Mouse (Mus musculus) fat pad, adult 2 months (tissue): Measurements from ENCODE around the gene Rhof.

Experiments
- DNase-seq: peaks from one replicate; pipeline ENCODE4 v3.0.0-alpha.2; 2011; ENCODE audit warnings: low read depth, low spot score; ENCODE audit errors: extremely low read depth

The Rhof gene

GRCm38 (mm10) chr5:123148073-123148722, 15.7 kb upstream of the Rhof start:
- DNase-seq, result no peak

- DNase-seq, result no peak
These were observed 15.1 kb upstream of the Rhof start for GRCm38 (mm10) chr5:123147569-123147968.

- DNase-seq, result no peak
These were observed 13.9 kb upstream of the Rhof start for GRCm38 (mm10) chr5:123146357-123146756.

DNA sequence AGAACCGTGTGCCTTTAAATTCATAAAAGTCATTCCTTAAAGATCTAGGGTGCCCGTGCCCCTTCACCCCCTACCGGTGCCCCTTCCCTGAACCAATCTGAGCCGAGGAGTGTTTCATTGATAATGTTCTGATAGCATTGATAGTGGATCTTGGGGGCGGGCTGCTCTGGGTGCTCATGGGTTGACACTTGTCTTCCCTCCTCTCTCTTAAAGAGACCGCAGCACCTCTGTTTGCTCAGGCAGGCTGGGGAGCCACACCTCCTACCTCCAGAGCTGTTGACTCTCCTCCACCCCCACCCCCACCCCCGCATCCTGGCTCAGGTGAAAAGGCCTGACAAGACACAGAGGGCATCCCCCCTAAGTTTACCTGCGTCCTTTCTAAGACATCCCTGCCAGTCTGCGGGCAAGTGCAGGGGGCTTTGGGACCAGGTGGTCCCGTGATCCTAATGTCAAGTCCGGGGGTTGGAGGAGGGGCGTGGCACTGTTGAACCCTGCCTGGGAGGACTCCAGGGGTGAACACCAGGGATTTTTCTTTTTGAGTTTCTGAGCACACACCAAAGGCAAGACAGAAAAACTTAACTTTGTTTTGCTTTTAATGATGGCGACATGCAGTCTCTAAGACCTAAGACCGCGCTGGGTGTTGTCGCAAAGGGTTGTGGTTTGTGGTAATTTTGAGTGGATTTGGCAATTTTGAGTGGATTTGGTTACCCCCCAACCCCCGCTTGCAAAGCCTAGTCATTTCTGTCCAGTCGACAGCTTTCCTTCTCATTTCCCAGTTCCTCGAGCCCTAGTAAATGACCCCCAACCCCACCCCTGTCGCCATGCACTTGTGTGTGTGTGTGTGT, 12.5 kb upstream of the Rhof start:
- no peak for DNase-seq

GRCm38 (mm10) chr5:123143971-123144745, 11.7 kb upstream of the Rhof start:
- no peak for DNase-seq

- DNase-seq, result no peak
These were observed 10.9 kb upstream of the Rhof start for GRCm38 (mm10) chr5:123143251-123143970.

- no peak for DNase-seq
These were observed 10.0 kb upstream of the Rhof start, which contains the start of gene Setd1b for GRCm38 (mm10) chr5:123142161-123143157. TSS of gene Setd1b (plus strand) at chr5:123142193.

GRCm38 (mm10) chr5:123141555-123142160, 9.2 kb upstream of the Rhof start:
- DNase-seq, result no peak

GRCm38 (mm10) chr5:123140694-123141554, 8.4 kb upstream of the Rhof start:
- no peak for DNase-seq

GRCm38 (mm10) chr5:123139722-123140627, 7.5 kb upstream of the Rhof start:
- no peak for DNase-seq

DNA sequence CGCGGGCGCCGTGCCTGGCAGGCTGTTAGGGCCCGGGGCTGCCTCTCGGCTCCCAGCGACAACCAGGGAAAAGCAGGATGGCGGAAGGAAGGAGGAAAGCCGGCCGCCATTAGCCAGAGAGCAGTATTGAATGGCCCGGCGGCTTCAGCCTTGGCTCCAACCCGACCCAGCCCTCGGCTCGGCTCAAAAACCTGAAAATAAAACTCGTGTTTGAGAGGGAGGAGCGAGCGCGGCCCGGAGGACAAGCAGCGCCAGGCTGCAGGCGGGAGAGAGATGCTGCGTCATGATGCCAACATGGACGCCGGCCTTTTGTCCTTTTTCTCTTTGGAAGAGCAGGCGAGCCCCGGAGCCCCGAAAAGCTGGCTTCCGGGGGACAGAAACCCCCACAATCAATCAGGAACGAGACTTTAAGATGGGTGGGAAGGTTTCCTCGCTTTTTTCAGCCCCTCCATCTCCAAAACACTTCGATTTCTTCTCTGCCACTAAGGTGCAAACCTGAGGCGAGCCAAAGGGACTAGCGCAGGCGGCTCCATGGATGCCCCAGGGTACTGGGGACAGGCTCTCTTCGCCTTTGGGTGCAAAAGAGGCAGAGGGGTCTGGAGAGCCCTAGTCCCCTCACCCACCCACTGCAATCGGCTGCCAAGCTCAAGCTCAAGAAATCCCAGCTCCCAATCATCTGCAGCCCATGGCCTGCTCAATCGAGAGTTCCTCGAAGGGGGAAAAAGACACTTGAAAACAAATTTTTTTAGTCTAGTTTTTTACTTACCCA, 6.6 kb upstream of the Rhof start:
- no peak for DNase-seq

DNA sequence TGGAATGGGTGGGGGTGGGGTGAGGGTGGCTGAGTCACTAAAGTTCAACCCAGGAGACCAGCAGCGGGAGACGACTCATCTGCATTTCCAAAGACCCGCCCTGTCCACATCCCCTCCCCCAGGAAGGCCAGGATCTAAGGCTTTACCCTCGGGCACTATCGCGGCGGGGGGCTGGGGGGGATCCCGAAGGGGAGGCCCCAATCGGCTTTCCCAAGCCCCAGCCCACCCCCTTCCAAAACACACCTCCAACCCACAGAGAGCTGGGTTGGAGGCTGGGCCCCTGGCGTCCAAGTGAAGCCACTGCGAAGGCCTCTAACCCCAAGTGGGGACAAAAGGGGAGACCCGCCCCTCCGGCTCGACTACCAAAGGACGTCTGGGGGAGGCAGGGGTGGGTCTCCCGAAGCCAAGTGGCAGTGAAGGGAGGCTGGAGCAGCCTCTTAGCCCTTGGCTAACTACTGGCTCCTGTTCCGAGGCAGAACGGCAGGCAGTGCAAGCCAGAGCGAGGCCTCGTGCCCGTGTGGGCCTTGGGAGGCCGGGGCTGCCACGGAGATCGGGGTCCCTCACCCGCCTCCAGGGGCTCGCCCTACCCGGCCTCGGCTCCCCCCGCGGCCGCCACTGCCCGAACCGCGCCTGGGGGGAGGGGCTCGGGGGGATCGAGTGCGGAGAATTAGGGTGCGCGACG, 5.9 kb upstream of the Rhof start:
- DNase-seq, result no peak

GRCm38 (mm10) chr5:123137910-123138229, 5.4 kb upstream of the Rhof start:
- no peak for DNase-seq

GRCm38 (mm10) chr5:123137044-123137909, 4.8 kb upstream of the Rhof start:
- peak; percentile 68 for DNase-seq

GRCm38 (mm10) chr5:123136361-123137043, 4.0 kb upstream of the Rhof start:
- DNase-seq, result peak; percentile 88
